Mouse (Mus musculus): ENCODE results near the gene Sumf1.

Sumf1 gene

GRCm38 (mm10) chr6:108184847-108185684 lies at the start of gene Sumf1:
TSS of gene Sumf1 (minus strand) at chr6:108185582.
- DNase-seq (ENCODE audit: low read depth in 1 of 2, low spot score in 2 of 2), result peak; percentile 42 to 65

- no peak for DNase-seq (ENCODE audit: low read depth in 1 of 2, low spot score in 2 of 2)
These were observed 49.2 kb upstream of the Sumf1 start for GRCm38 (mm10) chr6:108234536-108234935.

- no peak for DNase-seq (ENCODE audit: low read depth in 1 of 2, low spot score in 2 of 2)
These were observed 47.7 kb upstream of the Sumf1 start for GRCm38 (mm10) chr6:108233070-108233469.

- no peak for DNase-seq (ENCODE audit: low read depth in 1 of 2, low spot score in 2 of 2)
These were observed 46.7 kb upstream of the Sumf1 start for GRCm38 (mm10) chr6:108231892-108232710.

- DNase-seq (ENCODE audit: low read depth in 1 of 2, low spot score in 2 of 2), result no peak
These were observed 45.2 kb upstream of the Sumf1 start for GRCm38 (mm10) chr6:108230608-108231007.

GRCm38 (mm10) chr6:108228601-108229000 lies 43.2 kb upstream of the Sumf1 start:
- DNase-seq (ENCODE audit: low read depth in 1 of 2, low spot score in 2 of 2), result no peak

GRCm38 (mm10) chr6:108228048-108228447 lies 42.7 kb upstream of the Sumf1 start:
- DNase-seq (ENCODE audit: low read depth in 1 of 2, low spot score in 2 of 2), result no peak

- DNase-seq (ENCODE audit: low read depth in 1 of 2, low spot score in 2 of 2), result no peak
These were observed 42.1 kb upstream of the Sumf1 start for GRCm38 (mm10) chr6:108227461-108227860.

GRCm38 (mm10) chr6:108226230-108226629 lies 40.8 kb upstream of the Sumf1 start:
- no peak for DNase-seq (ENCODE audit: low read depth in 1 of 2, low spot score in 2 of 2)

- DNase-seq (ENCODE audit: low read depth in 1 of 2, low spot score in 2 of 2), result no peak
These were observed 39.6 kb upstream of the Sumf1 start for GRCm38 (mm10) chr6:108225027-108225426.

- DNase-seq (ENCODE audit: low read depth in 1 of 2, low spot score in 2 of 2), result no peak
These were observed 39.0 kb upstream of the Sumf1 start for GRCm38 (mm10) chr6:108224361-108224760.

GRCm38 (mm10) chr6:108222875-108223274 lies 37.5 kb upstream of the Sumf1 start:
- no peak for DNase-seq (ENCODE audit: low read depth in 1 of 2, low spot score in 2 of 2)

GRCm38 (mm10) chr6:108222435-108222834 lies 37.1 kb upstream of the Sumf1 start:
- no peak for DNase-seq (ENCODE audit: low read depth in 1 of 2, low spot score in 2 of 2)

GRCm38 (mm10) chr6:108217987-108218386 lies 32.6 kb upstream of the Sumf1 start:
- no peak for DNase-seq (ENCODE audit: low read depth in 1 of 2, low spot score in 2 of 2)

GRCm38 (mm10) chr6:108216832-108217231 lies 31.4 kb upstream of the Sumf1 start:
- no peak for DNase-seq (ENCODE audit: low read depth in 1 of 2, low spot score in 2 of 2)

- DNase-seq (ENCODE audit: low read depth in 1 of 2, low spot score in 2 of 2), result no peak
These were observed 30.7 kb upstream of the Sumf1 start for GRCm38 (mm10) chr6:108216091-108216490.

- no peak for DNase-seq (ENCODE audit: low read depth in 1 of 2, low spot score in 2 of 2)
These were observed 29.0 kb upstream of the Sumf1 start for GRCm38 (mm10) chr6:108214294-108214925.

- DNase-seq (ENCODE audit: low read depth in 1 of 2, low spot score in 2 of 2), result no peak
These were observed 28.3 kb upstream of the Sumf1 start for GRCm38 (mm10) chr6:108213481-108214293.

- DNase-seq (ENCODE audit: low read depth in 1 of 2, low spot score in 2 of 2), result peak; percentile 94 to 95
These were observed 27.5 kb upstream of the Sumf1 start, which contains the start of gene Itpr1 for GRCm38 (mm10) chr6:108212881-108213295. TSS of gene Itpr1 (plus strand) at chr6:108213096.

Measured in monocyte, adult 2 months (primary cell).